Mouse (Mus musculus) lung, postnatal 0 days (tissue): ENCODE results near the gene Hist1h2bf.

Experiments
- CTCF ChIP-seq: IDR thresholded peaks from 2 replicates; pipeline ENCODE4 v1.5.1; 2016; ENCODE audit warnings: antibody characterized with exemption, mild to moderate bottlenecking
- EP300 ChIP-seq: IDR thresholded peaks from 2 replicates; pipeline ENCODE4 v1.6.1; 2016; ENCODE audit warnings: antibody characterized with exemption, mild to moderate bottlenecking, control low read depth

DNA sequence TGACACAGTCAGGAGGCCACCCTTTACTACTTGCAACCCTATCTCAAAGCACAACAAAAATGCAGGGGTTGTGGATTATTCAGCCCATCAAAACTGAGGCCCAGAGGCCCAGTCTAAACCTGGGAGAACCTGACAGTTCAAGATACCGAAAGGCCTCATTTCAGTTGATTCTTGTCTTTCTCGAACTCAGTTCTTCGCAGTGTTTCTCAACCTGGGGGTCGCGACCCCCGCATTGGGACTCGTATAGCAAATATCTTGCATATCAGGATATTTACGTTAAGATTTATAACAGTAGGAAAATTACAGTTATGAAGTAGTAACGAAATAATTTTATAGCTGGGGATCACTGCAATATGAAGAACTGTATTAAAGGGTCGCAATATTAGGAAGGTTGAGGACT, 48.1 kb downstream of the Hist1h2bf start:
- TF ChIP-seq CTCF (no peak), EP300 (no peak)
